Mouse (Mus musculus) liver, adult (tissue): ENCODE results near the gene Vmn2r60.

Experiments used
- GATA4 ChIP-seq: IDR thresholded peaks from 2 replicates; pipeline ENCODE4 v1.6.1; 2014; ENCODE audit warnings: mild to moderate bottlenecking, low read length; ENCODE audit not compliant: insufficient replicate concordance

Vmn2r60 gene

GRCm38 (mm10) chr7:42107470-42107869, at the start of gene Vmn2r60:
Vmn2r60 (plus strand) TSS chr7:42107770.
- no peak for TF ChIP-seq GATA4

GRCm38 (mm10) chr7:42058923-42059322, 48.6 kb upstream of the Vmn2r60 start, which contains the start of gene Vmn2r59:
Vmn2r59 (minus strand) TSS chr7:42059023.
- no peak for TF ChIP-seq GATA4
